Mouse (Mus musculus) forebrain, embryonic 15.5 days (tissue): ENCODE data around the gene Trappc10. TPM values are rescaled to one million over a fixed set of nuclear protein-coding genes. Genes with fewer than 3 reads are reported as not detected.

Experiments
- ATAC-seq: fragments of 200-750 bp; cut with Nextera tagmentation; replicated peaks from 2 replicates; pipeline ENCODE4 v1.8.0; 2017; ENCODE audit warnings: mild to moderate bottlenecking, moderate TSS enrichment, moderate library complexity
- H3K27ac ChIP-seq: fragments of 300-500 bp; sonication (generic); replicated peaks from 2 replicates; pipeline ENCODE4 v1.5.1; 2015; ENCODE audit warnings: mild to moderate bottlenecking, inconsistent platforms
- H3K27me3 ChIP-seq: fragments of 300-500 bp; sonication (generic); 2 replicates; pipeline ENCODE4 v1.6.1; 2015; ENCODE audit warnings: inconsistent platforms
- H3K36me3 ChIP-seq: fragments of 300-500 bp; sonication (generic); 2 replicates; pipeline ENCODE4 v1.6.1; 2015; ENCODE audit warnings: mild to moderate bottlenecking, inconsistent platforms
- H3K4me1 ChIP-seq: fragments of 300-500 bp; sonication (generic); 2 replicates; pipeline ENCODE4 v1.6.1; 2015; ENCODE audit warnings: inconsistent platforms
- H3K4me2 ChIP-seq: fragments of 300-500 bp; sonication (generic); replicated peaks from 2 replicates; pipeline ENCODE4 v1.6.1; 2015; ENCODE audit warnings: mild to moderate bottlenecking, inconsistent platforms
- H3K4me3 ChIP-seq: fragments of 300-500 bp; sonication (generic); 2 replicates; pipeline ENCODE4 v1.5.1; 2015; ENCODE audit warnings: mild to moderate bottlenecking, inconsistent platforms
- H3K9ac ChIP-seq: fragments of 300-500 bp; sonication (generic); replicated peaks from 2 replicates; pipeline ENCODE4 v1.6.1; 2015; ENCODE audit warnings: mild to moderate bottlenecking, inconsistent platforms
- H3K9me3 ChIP-seq: fragments of 300-500 bp; sonication (generic); 2 replicates; pipeline ENCODE4 v1.6.1; 2016; ENCODE audit warnings: inconsistent platforms
- WGBS: fragments of 180-500 bp; shearing (Covaris S2); methylation state at CpG from one replicate; pipeline ENCODE4 v1.1.7; 2015; ENCODE audit warnings: mixed read lengths; 5-methylcytosine and 5-hydroxymethylcytosine counted together
- polyA plus RNA-seq: library from polyadenylated mRNA; unstranded; fragments of >200 nt; fragmentation: Nextera tagmentation; extraction: Ambion mirVana; gene quantifications from 2 replicates; pipeline ENCODE4 v1.2.1, GENCODE M21; 2015

The Trappc10 gene
- polyA plus RNA-seq: 27.2 and 27.5 TPM in 2 replicates

GRCm38 (mm10) chr10:78244438-78245224 is at the start of gene Trappc10:
Trappc10 (minus strand) TSS chr10:78244641.
- Histone ChIP-seq H3K27ac (peak within 1 kb of the TSS; percentile 82), H3K4me2 (peak within 1 kb of the TSS; percentile 87), H3K9ac (peak within 1 kb of the TSS; percentile 78), H3K27me3 (no peaks in the 10 kb centered on the region), H3K4me1 (peaks cover 20% of the 10 kb centered on the region), H3K4me3 (peak within 1 kb of the TSS; percentile 54), H3K36me3 (no peaks in the 10 kb centered on the region), H3K9me3 (no peaks in the 10 kb centered on the region)
- peak; percentile 96 for ATAC-seq
- WGBS: 0% methylated on average over 64 of the region's 74 CpGs

GRCm38 (mm10) chr10:78293576-78293975 is 49.1 kb upstream of the Trappc10 start:
- Histone ChIP-seq H3K9ac (no peak overlapping the region), H3K27ac (no peak overlapping the region), H3K9me3 (no peaks in the 10 kb centered on the region), H3K4me2 (no peak overlapping the region), H3K27me3 (no peaks in the 10 kb centered on the region), H3K4me3 (no peak overlapping the region), H3K4me1 (no peaks in the 10 kb centered on the region), H3K36me3 (no peaks in the 10 kb centered on the region)
- ATAC-seq: no peak
- WGBS: 85% methylated on average over 1 of the region's 1 CpGs

DNA sequence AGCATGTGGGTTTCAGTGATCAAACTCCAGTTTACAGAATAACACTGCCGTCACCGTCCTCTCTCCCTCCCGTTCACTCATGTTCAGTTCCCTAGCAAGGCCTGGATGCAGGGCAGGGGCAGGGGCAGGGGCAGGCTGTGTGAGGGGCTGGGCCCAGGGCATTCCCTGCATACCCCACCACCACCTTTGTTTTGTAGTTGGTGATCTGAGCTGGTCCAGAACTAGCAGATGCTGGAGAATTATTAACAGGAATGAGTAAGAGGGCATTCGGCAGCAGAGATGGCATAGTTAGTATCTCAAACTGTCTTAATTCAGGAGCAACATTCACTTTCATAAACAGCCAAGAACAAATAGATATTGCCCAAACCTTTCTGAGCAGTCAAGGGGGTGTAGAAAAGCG is 47.9 kb upstream of the Trappc10 start:
- Histone ChIP-seq H3K9ac (no peak overlapping the region), H3K27ac (no peak overlapping the region), H3K4me1 (no peaks in the 10 kb centered on the region), H3K4me3 (no peak overlapping the region), H3K9me3 (no peaks in the 10 kb centered on the region), H3K27me3 (no peaks in the 10 kb centered on the region), H3K4me2 (no peak overlapping the region), H3K36me3 (0 out of 2 replicates have a peak, but pooled peaks cover 6% of the 10 kb centered on the region)
- no peak for ATAC-seq
- 93% methylated on average over 5 of the region's 5 CpGs for WGBS

DNA sequence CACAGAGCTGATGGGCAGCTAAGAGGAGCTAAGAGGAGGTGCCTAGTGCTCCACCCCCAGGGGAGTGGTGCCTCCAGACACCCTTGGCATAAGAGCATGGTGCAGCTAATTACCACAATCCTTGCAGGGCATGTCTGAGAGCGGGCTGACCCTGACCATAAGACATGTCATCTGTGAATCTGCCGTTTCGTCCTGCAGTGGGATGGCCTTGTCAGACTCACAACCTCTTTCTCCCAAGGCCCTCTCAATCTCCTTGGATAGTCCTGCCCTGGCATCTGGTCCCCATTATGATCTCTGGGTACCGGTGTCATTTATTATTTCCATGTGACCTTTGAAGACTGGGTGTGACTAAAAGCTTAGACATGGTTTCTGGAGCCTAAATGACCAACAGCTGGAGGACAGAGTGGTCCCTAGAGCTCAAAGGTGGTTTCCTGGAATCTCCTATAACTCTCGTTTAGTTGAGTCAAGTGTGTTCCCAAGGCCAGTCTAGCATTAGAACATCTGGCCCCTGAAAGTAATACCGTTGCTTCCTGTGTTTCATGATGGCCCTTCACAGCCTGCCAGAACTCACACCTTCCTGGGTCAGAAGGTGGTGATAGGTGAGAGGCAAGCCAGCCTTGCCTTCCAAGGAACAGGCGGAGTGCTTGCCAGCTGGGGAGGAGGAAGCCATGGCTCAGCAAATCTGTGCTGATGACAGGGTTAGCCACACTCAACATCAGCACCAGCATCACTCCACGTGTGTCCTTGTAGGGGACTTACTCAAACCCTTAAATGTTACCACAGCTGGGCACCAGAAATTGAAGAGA is 46.5 kb upstream of the Trappc10 start:
- no peak overlapping the region for H3K4me3 ChIP-seq
- H3K9ac ChIP-seq: no peak overlapping the region
- H3K27ac ChIP-seq: no peak overlapping the region
- H3K27me3 ChIP-seq: no peaks in the 10 kb centered on the region
- ATAC-seq: no peak
- no peaks in the 10 kb centered on the region for H3K9me3 ChIP-seq
- peaks cover 18% of the 10 kb centered on the region for H3K36me3 ChIP-seq
- H3K4me2 ChIP-seq: no peak overlapping the region
- no peaks in the 10 kb centered on the region for H3K4me1 ChIP-seq
- 90% methylated on average over 8 of the region's 8 CpGs for WGBS

DNA sequence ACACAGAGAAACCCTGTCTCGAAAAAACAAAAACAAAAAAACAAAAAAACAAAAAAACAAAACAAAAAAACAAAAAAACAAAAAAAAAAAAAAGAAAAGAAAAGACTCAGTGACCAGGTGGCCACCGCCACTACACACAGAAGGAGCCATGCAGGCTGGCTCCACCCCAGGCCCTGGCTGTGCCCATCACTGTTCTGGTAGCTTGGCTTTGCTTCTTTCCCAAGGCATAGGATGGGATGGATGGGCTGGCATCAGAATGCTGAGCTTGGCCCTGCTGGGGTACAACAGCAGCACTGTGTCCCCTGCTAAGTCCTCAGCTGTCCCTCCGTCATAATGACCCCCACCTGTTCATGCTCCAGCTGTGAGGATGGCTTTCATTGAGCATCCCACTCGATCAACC is 44.5 kb upstream of the Trappc10 start:
- Histone ChIP-seq H3K27me3 (no peaks in the 10 kb centered on the region), H3K9me3 (no peaks in the 10 kb centered on the region), H3K27ac (no peak overlapping the region), H3K4me3 (no peak overlapping the region), H3K9ac (no peak overlapping the region), H3K4me1 (no peaks in the 10 kb centered on the region), H3K4me2 (no peak overlapping the region), H3K36me3 (peaks cover 19% of the 10 kb centered on the region)
- ATAC-seq: no peak
- WGBS: 88% methylated on average over 4 of the region's 4 CpGs

- no peak overlapping the region for H3K4me2 ChIP-seq
- no peaks in the 10 kb centered on the region for H3K27me3 ChIP-seq
- no peak for ATAC-seq
- 96% methylated on average over 5 of the region's 5 CpGs for WGBS
- no peak overlapping the region for H3K9ac ChIP-seq
- H3K36me3 ChIP-seq: peaks cover 23% of the 10 kb centered on the region
- no peak overlapping the region for H3K27ac ChIP-seq
- no peak overlapping the region for H3K4me3 ChIP-seq
- no peaks in the 10 kb centered on the region for H3K9me3 ChIP-seq
- no peaks in the 10 kb centered on the region for H3K4me1 ChIP-seq
Measured at GRCm38 (mm10) chr10:78288135-78288534, 43.7 kb upstream of the Trappc10 start.

- no peaks in the 10 kb centered on the region for H3K4me1 ChIP-seq
- no peak overlapping the region for H3K4me3 ChIP-seq
- 96% methylated on average over 22 of the region's 22 CpGs for WGBS
- H3K27me3 ChIP-seq: no peaks in the 10 kb centered on the region
- ATAC-seq: no peak
- no peak overlapping the region for H3K9ac ChIP-seq
- peaks cover 27% of the 10 kb centered on the region for H3K36me3 ChIP-seq
- H3K9me3 ChIP-seq: no peaks in the 10 kb centered on the region
- no peak overlapping the region for H3K27ac ChIP-seq
- no peak overlapping the region for H3K4me2 ChIP-seq
Measured at GRCm38 (mm10) chr10:78287465-78288132, 43.2 kb upstream of the Trappc10 start.

DNA sequence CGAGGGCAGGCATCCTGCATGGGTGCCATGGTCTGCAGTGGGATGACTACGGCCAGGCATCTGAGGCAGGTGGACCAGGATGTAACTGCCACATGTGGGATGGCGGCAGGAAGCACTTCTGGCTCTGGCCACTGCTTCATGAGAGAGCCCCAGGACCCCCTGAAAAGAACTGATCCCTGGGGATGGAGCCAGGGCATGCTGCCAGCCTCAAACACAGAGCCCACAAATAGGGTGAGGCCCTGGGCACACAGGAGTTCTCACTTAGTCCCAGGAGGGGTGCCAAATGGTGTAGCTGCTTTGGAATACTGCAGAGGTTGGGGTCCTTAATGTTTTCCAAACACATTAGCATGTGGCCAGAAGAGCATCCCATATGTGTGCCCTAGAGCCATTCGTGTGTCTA is 41.5 kb upstream of the Trappc10 start:
- no peak overlapping the region for H3K9ac ChIP-seq
- no peak overlapping the region for H3K4me3 ChIP-seq
- ATAC-seq: no peak
- no peaks in the 10 kb centered on the region for H3K9me3 ChIP-seq
- 87% methylated on average over 4 of the region's 4 CpGs for WGBS
- H3K4me1 ChIP-seq: no peaks in the 10 kb centered on the region
- peaks cover 42% of the 10 kb centered on the region for H3K36me3 ChIP-seq
- H3K27me3 ChIP-seq: no peaks in the 10 kb centered on the region
- no peak overlapping the region for H3K27ac ChIP-seq
- no peak overlapping the region for H3K4me2 ChIP-seq

DNA sequence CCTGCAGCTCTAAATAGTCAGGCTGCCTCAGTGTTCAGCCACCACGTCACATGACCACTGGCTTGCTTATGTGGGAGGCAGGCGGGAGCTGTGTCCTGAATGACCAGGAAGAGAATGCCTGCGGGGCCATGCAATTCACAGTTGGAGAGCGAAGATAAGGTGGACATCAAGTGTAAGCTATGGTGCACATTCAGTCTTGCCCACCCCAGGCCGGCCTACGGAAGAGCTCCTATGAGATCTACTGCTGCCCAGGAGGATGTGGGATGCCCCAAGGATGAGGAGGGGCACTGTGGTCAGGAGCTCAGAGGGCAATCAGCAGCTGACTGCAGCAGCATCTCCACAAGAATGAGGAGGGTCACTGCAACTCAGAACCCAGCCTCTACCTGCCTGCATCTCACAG is 41.0 kb upstream of the Trappc10 start:
- peaks cover 47% of the 10 kb centered on the region for H3K36me3 ChIP-seq
- WGBS: 92% methylated on average over 6 of the region's 6 CpGs

GRCm38 (mm10) chr10:78284812-78285211 is 40.4 kb upstream of the Trappc10 start:
- WGBS: 95% methylated on average over 12 of the region's 12 CpGs
- Histone ChIP-seq H3K4me3 (no peak overlapping the region), H3K9ac (no peak overlapping the region), H3K36me3 (peaks cover 51% of the 10 kb centered on the region), H3K4me2 (no peak overlapping the region), H3K4me1 (no peaks in the 10 kb centered on the region), H3K9me3 (no peaks in the 10 kb centered on the region), H3K27ac (no peak overlapping the region), H3K27me3 (no peaks in the 10 kb centered on the region)
- ATAC-seq: no peak

More for the DNA sequence above, 41.0 kb upstream of the Trappc10 start:
- Histone ChIP-seq H3K9ac (no peak overlapping the region), H3K4me1 (no peaks in the 10 kb centered on the region), H3K4me3 (no peak overlapping the region), H3K9me3 (no peaks in the 10 kb centered on the region), H3K27ac (no peak overlapping the region), H3K4me2 (no peak overlapping the region), H3K27me3 (no peaks in the 10 kb centered on the region)
- no peak for ATAC-seq

DNA sequence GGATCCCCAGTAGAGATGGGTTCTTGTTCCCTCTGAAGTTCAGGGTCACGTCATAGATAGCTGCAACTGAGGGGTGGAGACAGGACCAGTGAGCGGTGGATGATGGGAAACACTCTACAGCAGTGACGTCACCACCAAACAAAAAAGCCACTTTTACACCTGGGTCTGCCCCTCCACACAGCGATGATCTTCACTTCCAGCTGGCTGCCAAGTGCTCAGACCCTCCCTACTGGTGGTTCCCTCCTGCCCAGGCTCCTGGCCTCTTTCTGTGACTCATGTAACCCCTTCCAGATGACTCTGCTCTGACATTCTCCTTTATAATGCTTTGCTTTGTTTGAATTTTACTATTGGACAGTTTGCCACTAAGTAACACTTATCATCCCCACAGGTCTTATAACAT is 38.0 kb upstream of the Trappc10 start:
- WGBS: 89% methylated on average over 4 of the region's 4 CpGs
- Histone ChIP-seq H3K4me3 (no peak overlapping the region), H3K36me3 (peaks cover 51% of the 10 kb centered on the region), H3K27me3 (no peaks in the 10 kb centered on the region), H3K27ac (no peak overlapping the region), H3K4me1 (no peaks in the 10 kb centered on the region), H3K4me2 (no peak overlapping the region), H3K9me3 (no peaks in the 10 kb centered on the region), H3K9ac (no peak overlapping the region)
- no peak for ATAC-seq

DNA sequence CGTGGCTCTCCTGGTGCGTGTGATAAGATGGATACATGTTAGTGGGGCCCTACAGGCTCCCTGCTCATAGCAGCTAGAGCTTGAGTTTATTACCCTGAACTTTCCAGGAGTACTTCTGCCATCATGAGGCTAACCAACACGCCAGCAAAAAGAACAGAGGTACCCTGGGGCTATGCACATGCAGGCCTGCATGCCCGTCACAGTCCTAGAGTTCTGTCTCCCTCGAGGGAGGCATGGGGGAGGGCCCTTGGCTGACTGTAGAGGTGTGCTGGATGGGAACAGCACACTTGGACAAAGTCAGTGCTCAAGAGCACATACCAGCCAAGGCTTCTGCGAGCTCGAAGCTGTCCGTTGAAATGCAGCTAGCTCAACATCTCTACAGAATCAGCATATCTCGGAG is 36.0 kb upstream of the Trappc10 start:
- Histone ChIP-seq H3K36me3 (peaks cover 41% of the 10 kb centered on the region), H3K27ac (no peak overlapping the region), H3K27me3 (no peaks in the 10 kb centered on the region), H3K4me2 (no peak overlapping the region), H3K9ac (no peak overlapping the region), H3K9me3 (no peaks in the 10 kb centered on the region), H3K4me1 (no peaks in the 10 kb centered on the region), H3K4me3 (no peak overlapping the region)
- ATAC-seq: no peak
- WGBS: 88% methylated on average over 9 of the region's 9 CpGs
